Mouse (Mus musculus) urinary bladder, adult 18-20 months (tissue): ENCODE measurements at regions not wholly inside any gene's neighbourhood (a gene's known extent, or its start where the extent isn't known, plus 50 kb on each side); places are given as distances from the start of the nearest gene placed in this dataset.

Experiments
- DNase-seq, 2 experiments: peaks; one replicate each; pipeline ENCODE4 v3.0.0; 2022; ENCODE audit warnings: low spot score in 2 of 2, mixed read lengths in 2 of 2

DNA sequence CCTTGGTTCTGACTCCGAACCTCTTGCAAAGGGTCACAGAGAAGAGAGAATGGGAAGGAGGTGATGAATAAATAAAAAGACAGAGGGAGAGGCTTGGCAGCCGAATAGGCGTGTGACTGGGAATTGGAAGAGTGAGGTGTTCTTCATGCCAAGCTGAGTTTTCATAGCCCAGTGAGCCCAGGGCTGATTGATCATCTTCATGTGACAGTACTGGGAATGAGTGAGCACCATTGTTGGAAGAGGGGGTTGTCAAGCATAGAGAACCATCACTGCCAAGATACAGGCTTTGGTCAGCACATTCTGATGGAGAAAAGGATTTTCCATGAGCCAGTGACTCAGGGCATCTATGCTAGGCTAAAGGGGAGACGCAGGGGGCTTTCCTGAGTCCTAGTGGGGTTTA, 163.0 kb downstream of the Slc30a10 start:
- no peak for DNase-seq

DNA sequence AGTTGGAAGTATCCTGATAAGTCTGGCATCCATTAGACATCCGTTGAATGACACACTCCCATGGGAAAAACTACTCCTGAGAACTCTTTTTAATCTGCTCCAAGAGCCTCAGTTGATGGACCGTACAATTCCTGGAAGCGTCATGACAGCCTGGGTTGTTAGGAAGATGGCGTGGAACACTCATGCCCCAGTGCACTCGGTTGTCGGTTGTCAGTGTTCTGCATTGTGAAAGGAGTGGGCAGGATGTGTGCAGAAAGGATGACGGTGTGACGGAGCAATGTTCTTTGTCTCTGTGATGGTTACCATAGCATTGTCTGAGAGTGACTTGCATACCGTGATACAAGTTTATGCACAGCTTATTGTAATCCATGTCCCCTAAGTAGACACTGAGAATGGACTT, 164.4 kb downstream of the Slc30a10 start:
- DNase-seq, result no peak

DNA sequence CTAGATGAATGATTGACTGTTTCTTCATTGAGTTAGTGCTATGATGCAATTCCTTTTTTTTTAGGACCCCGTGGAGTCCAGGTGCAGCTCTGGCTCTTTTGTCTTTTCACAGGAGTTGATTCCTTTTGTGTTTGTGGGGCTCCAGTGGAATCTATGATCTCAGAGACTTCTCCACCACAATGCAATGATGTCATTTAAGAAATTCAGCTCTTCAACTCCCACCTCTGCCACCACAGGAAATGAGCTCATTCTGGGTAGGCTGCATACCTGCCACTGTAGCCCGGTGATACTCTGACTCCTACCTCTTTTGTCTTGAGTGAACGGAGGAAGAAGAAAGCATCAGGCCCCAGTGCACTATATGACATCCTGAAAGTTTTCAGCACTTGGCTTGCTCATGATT, 173.8 kb downstream of the Slc30a10 start:
- DNase-seq, result no peak

DNA sequence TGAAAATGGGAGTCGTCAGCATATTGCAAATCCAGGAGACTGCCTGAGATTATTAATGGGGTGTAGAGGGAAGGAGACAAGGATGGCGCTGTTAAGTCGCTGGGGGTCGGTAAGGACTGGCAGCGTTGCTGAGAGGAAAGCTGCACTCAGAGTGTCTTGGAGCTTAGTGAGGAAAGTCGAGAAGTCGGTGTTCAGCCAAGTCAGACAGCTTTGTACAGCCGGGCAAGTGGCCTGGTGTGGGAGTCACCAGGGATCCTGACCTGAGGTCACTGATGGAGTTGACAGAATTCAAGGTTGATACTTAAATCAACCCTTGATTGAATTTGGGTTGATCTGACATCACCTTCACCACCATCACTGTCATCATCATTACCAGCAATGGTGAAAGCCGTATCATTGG, 175.3 kb downstream of the Slc30a10 start:
- DNase-seq, result no peak

DNA sequence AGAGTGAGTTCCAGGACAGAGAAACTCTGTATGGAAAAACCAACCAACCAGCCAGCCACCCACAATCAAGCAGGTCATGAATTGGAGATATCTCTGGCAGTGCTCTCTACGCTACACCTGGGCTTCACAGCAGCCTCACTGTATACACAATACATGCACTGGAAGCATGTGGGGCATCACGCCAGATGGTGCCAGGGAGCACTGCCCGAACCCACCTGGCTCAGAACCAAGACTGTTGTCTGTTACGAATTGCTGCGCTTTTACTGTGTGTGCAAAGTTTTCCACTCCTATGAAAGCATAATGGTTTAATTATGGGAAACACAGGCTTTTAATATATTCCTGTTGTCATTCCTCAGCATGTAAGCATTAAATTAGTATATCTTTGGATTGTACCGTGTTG, 184.0 kb downstream of the Slc30a10 start:
- DNase-seq, result no peak

DNA sequence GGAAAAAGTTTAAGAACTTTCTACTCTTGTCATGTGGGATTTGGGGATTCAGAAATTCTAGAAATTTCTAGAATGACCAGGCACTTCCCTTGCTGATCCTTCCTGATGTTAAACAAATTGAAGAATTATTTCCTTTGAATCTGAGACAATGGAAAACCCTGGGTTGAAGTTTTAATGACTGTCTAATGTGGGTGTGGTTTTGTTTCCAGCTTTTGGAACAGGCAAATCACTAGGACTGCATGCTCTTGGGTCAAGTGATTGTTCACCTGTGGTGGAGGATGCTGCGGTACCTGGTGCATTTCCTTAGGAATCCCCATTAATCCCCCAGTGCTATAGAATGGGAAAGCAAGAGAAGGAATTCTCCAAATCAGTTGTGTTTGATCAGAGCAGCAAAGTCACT, 184.8 kb downstream of the Slc30a10 start:
- no peak for DNase-seq

DNA sequence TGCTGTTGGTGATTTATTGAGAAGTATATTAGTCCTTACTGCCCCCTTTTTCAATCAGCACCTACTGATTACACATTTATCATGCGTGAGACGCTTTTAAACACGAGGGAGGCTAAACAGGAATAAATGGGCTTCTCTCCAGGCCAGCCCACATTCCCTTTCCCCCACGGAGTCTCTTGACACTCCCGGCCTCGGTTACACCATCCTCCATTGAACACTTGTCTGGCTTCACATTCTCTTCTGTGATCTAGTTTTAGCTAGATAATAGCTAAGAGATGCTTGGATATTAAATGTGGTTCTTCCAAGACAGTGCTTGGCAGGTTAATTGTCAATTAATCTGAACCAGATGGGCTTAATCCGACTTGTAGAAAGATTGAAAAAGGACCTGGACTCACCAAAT, 189.4 kb downstream of the Slc30a10 start:
- no peak for DNase-seq

DNA sequence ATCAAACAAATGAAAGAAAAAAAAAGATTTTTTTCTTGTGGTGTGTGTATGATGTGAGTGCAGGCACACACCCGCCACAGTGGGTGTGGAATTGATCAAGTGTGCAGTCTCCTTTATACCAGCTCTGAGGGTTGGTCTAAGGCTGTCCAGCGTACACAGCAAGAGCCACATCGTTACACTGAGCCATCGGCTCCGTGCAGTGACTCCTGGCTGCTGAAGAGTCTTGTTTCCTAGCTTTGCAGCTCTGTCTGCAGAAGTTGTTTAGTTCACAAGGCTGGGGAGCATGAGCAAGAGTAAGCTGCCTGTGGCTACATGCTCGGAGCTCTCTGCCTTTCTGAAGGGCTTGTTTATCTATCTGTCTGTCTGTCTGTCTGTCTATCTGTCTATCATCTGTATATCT, 193.5 kb downstream of the Slc30a10 start:
- no peak for DNase-seq

DNA sequence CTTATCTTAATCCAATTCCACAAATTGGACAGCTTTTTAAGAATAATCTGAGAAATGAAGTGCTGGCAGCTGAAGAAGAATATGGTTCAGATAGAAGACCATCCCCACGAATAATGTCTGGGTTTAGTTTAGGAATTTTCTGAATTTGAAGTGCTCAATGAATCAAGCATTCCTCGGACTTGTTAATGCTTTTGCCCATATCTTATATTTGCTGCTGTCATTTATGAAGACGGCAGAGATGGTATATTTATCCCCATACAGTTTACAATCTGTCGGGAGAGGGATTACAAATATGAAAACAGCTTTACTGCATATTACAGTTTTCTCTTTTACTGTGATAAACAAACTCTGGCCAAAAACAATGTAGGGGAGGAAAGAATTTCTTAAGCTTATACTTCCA, 194.3 kb downstream of the Slc30a10 start:
- DNase-seq, result no peak

DNA sequence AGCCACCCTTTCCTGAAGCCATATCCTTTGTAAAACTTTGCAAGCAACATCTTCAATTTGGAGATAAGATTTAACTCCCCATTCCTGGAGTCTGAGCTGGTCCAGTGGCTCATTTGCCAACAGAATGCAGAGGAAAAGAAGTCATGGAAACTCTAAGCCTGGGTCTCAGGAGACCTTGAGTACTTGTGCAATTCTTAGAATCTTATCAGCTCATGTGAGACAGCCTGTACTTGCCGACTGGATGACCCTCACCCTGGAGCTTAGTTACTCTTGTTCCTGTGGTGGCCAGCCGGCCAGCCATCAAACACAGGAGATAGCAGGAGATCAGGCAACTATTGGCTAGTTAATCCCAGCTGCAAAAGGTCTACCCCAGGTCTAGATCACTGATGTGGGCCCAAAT, 196.3 kb downstream of the Slc30a10 start:
- DNase-seq, result no peak

DNA sequence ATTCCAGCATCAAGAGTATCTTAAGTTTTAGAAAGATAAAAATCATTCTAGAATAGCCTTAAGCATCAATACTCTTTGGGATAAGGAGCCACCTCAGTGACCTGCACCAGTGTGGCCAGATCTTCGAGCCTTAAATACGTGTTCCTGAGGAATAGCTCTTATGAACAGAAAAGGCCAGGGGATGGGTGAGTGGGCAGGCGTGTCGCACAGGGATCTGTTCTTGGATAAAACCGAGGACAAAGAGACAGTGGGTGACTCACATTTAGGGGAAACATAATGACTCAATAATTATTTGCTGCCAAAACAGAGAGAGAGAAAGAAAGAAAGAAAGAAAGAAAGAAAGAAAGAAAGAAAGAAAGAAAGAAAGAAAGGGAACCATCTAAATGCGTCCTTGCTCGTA, 200.4 kb downstream of the Slc30a10 start:
- DNase-seq, result no peak

DNA sequence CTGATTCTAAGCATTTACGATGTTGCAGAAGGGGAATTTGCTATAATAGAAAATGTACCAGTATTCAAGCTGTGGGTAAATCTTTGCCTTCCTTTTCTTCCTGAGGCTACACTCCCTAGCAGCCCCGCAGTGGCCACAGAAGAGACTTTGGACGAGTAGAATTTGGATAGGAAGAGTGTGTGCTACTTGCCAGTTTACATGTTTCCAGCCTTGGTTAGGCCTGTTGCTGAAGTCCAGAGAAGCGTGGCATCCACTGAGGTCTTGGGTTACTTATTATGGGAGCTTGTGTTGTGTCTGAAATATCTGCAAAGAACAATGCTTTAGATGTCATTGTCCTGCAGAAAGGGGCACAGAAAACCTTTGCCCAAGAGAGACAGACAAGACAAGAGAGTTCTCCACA, 200.8 kb downstream of the Slc30a10 start:
- no peak for DNase-seq

DNA sequence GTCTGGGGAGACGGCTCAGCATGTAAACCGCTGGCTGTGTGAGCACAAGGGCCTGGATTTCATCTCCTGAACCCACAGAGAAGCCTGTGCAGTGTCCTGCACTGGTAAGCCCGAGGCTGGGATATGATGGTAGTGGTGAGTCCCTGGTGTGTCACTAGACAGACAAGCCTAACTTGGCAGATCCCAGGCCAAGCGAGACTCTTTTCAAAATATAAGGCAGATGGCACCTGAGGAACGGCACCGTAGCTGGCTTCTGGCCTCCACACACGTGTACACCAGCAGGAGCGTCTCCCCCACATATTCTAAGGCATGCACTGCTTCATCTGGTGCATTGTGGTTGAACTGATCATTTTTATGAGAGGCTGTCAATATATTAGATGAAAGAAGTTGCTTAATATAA, 202.6 kb downstream of the Slc30a10 start:
- no peak for DNase-seq

DNA sequence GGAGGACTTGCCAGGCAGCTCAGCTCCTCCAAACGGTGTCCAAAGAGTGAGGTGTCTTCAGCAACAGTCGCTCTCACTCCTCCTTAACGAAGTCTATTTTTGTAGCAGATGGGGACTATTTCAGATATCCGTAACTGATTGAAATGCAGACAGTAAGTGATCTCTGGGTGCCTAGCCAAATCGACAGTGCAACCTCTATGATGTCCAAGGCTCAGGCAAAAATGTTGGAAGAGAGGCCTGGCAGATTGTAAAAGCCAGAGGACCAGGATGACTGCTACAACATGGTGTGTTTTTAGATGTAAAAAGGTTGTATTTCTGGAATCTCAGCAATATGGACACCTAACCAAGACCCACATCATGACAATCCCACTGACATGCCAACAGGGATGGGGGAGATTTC, 204.8 kb downstream of the Slc30a10 start:
- DNase-seq, result no peak

DNA sequence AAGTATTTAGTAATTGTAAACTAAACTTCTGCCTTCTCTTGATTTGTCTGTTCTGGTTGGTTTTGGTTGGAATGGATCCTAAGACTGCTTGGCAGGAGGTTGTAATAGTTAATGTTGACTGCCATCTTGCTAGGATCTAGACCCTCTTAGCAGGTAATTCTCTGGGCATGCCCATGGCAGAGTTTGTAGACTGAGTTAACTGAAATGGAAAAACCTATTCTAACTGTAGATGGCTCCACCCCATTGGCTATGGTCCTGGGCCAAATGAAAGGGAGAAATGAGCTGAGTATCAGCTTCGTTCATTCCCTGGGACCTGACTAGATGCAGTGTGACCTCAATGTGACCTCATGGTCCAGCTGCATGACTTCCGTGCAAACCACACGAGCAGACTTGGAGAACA, 207.7 kb downstream of the Slc30a10 start:
- no peak for DNase-seq

DNA sequence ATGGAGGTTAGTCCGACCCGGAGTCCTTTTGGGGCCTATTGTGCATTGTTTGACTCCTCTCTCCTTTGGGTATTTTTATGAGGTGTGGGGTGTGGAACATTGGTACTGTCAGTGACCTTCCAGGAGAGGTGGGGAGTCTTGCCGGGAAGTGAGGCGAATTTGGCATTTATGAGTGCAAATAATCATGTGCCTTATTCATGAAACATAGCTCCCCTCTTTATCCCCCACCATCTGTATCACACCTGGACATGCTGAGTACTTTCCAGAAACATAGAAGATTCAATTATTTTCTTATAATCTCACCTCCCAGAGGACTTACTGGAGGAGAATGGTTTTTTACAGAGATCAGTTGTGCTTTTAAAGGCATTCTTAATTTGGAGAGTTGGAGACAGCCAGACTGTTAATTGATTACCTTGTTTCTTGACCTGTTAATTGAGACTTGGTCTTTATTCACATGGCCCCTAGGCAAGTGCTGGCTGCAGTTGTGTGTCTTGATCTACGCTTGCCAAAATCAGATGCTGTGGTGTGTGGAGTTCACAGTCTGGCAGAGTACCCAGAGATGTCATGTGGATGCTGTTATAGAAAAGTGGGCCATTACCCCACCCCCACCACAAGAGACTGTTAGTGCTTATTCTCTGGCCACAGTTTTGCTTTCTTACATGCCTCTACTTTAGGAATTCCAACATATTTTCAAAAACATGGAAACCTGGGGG, 215.5 kb downstream of the Slc30a10 start:
- DNase-seq, result no peak

DNA sequence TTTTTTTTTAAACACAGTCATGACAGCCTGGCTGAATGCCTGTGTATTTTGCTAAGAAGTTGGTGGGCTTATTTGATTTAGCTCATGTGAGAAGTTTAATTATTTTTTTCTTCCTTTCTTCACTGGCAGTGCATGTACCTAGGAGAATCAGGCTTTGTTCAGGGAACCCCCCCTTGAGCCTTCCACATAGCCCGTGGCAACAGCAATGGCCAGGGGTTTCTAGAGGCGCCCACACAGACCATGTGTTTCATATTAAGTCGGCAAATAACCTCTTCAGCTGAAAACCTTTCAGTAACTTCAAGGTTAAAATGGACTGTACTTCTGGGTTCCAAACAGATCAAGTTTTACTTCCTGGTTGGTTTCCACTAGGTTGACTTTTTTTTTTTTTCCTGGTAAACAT, 218.3 kb downstream of the Slc30a10 start:
- no peak for DNase-seq

DNA sequence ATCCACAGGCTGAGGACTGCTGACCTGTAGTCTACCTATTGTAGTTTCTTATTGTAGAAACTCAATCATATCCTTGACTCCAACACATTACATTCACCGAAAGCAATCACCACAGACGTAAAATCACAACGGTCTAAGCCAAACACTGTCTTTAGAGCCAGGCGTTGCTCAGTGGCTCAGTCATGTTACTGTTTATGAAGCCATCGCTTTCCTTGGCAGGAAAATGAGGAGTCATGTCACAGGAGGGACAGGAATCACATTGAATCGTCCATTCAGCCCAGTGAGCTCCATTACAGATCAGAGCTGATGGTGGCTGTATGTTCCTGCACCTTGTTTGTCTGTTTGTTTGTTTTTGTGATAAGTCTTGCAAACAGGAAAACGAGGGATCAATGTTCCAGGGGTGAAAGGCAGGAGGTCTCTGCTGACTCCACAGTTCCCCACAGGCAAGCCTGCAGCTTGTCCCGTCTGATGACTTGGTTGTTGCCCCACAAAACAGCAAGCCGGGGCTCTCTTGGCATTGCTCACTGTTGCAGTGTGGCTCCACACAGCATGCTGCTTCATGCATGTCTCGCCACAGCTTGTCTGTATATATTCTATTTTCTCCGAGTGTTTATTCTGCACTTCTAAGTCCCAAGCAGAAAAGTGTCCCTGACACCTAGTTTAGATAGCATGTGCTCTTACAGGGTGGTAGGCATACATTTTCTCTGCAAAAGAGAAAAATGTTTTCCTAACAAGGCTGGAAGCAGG, 221.2 kb downstream of the Slc30a10 start:
- DNase-seq, result no peak

DNA sequence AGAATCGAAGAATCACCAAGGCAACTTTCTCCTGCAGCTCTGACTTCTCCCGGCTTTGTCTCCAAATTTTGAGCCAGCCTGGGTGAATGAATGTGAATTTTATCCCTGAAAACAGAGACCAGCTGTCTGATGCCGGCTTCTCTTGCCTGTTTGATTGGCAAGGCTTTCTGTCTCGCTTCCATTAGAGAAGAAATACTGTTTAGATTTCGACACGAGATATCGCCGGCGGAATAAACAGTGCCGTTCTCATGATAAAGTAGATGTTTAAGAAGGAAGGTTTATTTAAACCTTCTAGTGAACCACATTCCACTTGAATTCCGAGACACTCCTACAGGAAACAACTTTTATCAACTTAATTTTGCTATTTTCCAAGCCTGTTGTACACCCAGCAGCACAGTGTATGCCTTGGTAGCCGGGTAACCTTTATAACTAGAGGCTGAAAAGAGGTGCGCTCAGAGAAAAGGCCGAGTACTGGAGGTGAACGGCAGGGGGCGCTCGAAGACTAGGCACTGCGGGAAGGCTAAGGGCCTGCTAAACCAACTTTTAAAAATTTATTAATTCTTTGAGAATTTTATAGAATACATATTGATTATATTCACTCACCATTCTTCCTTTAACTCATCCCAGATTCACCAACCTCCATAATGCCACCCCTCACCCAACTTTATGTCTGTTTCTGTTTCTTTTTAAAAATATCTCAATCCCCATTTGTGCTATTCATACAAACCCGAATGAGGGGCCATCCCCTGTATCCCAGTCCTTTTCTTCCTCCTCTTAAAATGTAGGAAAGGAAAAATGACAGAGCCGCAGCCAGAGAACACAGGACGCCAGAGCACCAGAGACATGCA, 227.2 kb downstream of the Slc30a10 start:
- DNase-seq, result peak; percentile 56 to 68

DNA sequence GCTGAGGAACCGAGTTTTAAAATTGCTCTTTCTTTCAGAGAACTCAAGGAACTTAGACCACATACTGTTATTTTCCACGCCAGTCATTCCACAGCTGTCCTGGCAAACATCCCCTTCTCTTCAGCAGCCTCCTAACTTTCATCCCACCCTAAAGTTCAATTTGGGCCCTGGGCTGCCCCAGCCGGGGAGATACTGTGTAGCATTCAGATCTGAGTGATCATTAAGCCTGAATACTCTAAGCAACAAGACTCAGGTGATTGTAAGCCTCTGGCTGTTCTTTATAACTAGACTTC, 227.8 kb downstream of the Slc30a10 start:
- no peak for DNase-seq

DNA sequence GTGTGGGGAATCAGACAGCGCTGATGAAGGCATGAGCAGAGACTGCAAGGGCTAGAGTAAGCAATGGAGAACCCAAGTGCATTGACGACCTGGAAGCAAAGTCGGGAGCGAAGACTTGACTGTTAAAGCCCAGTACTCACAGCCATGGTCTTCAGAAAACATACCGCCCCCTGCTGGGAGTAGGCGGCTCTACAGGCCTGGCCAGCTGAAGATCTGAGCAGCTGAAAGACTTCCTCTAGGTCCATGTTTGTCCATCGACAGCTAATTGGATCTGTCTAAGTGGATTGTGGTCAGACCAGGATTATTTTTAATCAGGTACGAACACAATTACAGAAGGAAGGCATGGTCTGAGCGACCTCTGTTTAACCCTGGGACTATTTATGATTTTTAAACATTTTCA, 230.0 kb downstream of the Slc30a10 start:
- DNase-seq, result no peak

DNA sequence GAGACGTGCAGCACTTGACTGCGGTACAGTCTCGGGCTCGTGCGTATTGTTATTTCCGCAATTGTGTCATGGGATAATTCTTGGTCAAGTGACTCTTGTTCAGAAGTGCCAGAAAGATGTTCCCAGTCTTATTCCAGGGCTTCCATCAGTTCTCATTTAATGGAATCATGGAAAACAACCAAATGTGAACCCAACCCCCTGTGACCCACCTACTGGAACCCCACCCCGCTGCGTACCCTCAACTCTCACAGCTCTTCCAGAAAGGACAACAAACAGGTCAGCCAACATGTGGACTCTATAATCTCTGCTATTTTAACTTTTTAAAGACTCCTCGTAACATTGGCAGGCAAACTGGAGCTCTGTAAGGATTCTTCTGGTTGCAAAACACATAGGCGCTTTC, 233.9 kb downstream of the Slc30a10 start:
- no peak for DNase-seq

DNA sequence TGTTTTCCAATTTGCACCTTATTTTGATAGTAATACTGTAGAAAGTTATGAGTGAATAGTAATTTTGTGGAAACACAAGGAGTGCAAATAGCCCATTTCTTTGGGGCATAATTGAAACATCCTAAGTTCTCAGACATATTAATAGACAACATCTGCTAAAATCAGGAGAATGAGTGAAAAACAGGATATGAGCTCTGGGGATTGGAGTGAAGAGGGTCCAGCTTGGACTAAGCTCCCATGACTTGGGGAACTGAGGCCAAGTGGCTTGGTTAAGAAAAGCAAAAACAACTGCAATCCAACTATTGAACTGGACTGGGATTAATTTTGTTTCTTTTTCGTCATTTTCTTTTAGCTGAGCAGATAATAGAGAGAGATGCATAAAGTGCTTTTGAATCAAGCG, 240.7 kb downstream of the Slc30a10 start:
- DNase-seq, result no peak
